Mouse (Mus musculus) stomach, embryonic 16.5 days (tissue): ENCODE measurements around the gene Vwa3b. TPM values are rescaled to one million over a fixed set of nuclear protein-coding genes. Genes with fewer than 3 reads are reported as not detected.
A peak's percentile ranks its signal among the peaks of the same experiment; 100 is the strongest.

Experiments
- ATAC-seq: fragments of 200-750 bp; cut with Nextera tagmentation; 2 replicates; pipeline ENCODE4 v1.8.0; 2017; ENCODE audit warnings: moderate number of reproducible peaks, moderate TSS enrichment; ENCODE audit not compliant: insufficient read depth, low FRiP score
- H3K27ac ChIP-seq: fragments of 300-500 bp; sonication (generic); 2 replicates; pipeline ENCODE4 v1.5.1; 2014; ENCODE audit warnings: low read length
- H3K27me3 ChIP-seq: fragments of 300-500 bp; sonication (generic); 2 replicates; pipeline ENCODE4 v1.6.1; 2014; ENCODE audit warnings: low read length, control low read depth, mixed read lengths; ENCODE audit not compliant: control insufficient read depth, insufficient read depth
- H3K36me3 ChIP-seq: fragments of 300-500 bp; sonication (generic); 2 replicates; pipeline ENCODE4 v1.6.1; 2014; ENCODE audit warnings: low read length; ENCODE audit not compliant: control insufficient read depth, insufficient read depth
- H3K4me1 ChIP-seq: fragments of 300-500 bp; sonication (generic); 2 replicates; pipeline ENCODE4 v1.6.1; 2014; ENCODE audit warnings: low read length, control low read depth, mixed read lengths; ENCODE audit not compliant: control insufficient read depth, insufficient read depth
- H3K4me2 ChIP-seq: fragments of 300-500 bp; sonication (generic); 2 replicates; pipeline ENCODE4 v1.6.1; 2014; ENCODE audit warnings: low read depth, low read length, mixed read lengths
- H3K4me3 ChIP-seq: fragments of 300-500 bp; sonication (generic); replicated peaks from 2 replicates; pipeline ENCODE4 v1.5.1; 2014; ENCODE audit warnings: mild to moderate bottlenecking, low read length
- H3K9ac ChIP-seq: fragments of 300-500 bp; sonication (generic); 2 replicates; pipeline ENCODE4 v1.6.1; 2014; ENCODE audit warnings: low read length
- H3K9me3 ChIP-seq: fragments of 300-500 bp; sonication (generic); replicated peaks from 2 replicates; pipeline ENCODE4 v1.6.1; 2016; ENCODE audit warnings: low read length, control low read depth; ENCODE audit not compliant: control insufficient read depth
- WGBS: fragments of 180-500 bp; shearing (Covaris S2); extraction: QIAGEN DNeasy Blood & Tissue Kit; methylation state at CpG from one replicate; pipeline ENCODE4 v1.1.7; 2014; 5-methylcytosine and 5-hydroxymethylcytosine counted together
- polyA plus RNA-seq: library from polyadenylated mRNA; unstranded; fragments of >200 nt; fragmentation: Nextera tagmentation; extraction: Ambion mirVana; gene quantifications from 2 replicates; pipeline ENCODE4 v1.2.1, GENCODE M21; 2015

Vwa3b gene
- polyA plus RNA-seq, 1 experiment from 2014 or later = 0.37 TPM

DNA sequence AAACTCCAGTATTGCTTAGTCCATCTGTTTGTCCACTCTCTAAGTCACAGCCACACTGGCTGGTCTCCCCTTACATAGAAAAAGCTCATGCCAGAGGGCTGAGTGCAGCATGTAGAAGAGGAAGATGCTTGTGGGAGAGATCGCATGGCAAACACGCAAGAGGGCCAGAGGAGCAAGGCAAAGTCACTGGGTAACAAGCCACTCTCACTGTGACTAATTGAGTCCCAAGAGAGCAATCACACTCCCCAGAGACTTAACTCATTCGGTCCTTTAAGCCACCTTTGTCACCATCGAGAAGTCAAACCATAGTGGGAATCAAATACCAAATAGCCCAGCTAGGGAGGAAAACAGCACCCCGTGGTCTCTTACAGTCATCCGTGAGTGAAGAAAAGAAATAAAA, 38.2 kb upstream of the Vwa3b start:
- 88% methylated on average over 6 of the region's 6 CpGs for WGBS
- peaks cover 3% of the 10 kb centered on the region; the same call in 1 of the 2 replicates for H3K4me1 ChIP-seq
- ATAC-seq = no peak
- H3K27me3 ChIP-seq = no peaks in the 10 kb centered on the region
- no peak overlapping the region for H3K4me2 ChIP-seq
- no peak overlapping the region for H3K9ac ChIP-seq
- H3K27ac ChIP-seq = no peak overlapping the region
- no peak overlapping the region for H3K4me3 ChIP-seq
- no peaks in the 10 kb centered on the region for H3K9me3 ChIP-seq
- no peaks in the 10 kb centered on the region for H3K36me3 ChIP-seq

DNA sequence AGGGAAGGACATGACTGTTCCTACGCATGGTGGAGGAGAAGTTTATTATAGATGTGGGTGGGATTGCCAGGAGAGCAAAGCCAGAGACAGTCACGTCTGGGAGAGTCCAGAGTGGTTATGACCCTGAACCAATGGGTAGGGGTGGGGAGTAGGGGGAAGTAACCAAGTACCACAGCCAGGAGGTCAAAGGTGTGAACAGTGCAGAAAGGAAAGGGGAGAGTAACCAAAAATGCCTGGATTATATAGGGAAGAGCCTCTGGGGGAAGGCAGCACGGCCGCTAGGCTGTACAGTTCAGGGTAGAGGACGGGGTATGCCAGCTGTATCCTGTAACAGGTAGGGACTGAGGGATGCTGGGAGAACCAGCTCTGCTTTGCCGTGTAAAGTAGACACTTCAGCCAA, 37.8 kb upstream of the Vwa3b start:
- ATAC-seq = no peak
- Histone ChIP-seq H3K9ac (no peak overlapping the region), H3K9me3 (no peaks in the 10 kb centered on the region), H3K4me1 (peaks cover 3% of the 10 kb centered on the region; the same call in 1 of the 2 replicates), H3K36me3 (no peaks in the 10 kb centered on the region), H3K4me3 (no peak overlapping the region), H3K27ac (no peak overlapping the region), H3K27me3 (no peaks in the 10 kb centered on the region), H3K4me2 (no peak overlapping the region)
- WGBS = 63% methylated on average over 6 of the region's 6 CpGs

DNA sequence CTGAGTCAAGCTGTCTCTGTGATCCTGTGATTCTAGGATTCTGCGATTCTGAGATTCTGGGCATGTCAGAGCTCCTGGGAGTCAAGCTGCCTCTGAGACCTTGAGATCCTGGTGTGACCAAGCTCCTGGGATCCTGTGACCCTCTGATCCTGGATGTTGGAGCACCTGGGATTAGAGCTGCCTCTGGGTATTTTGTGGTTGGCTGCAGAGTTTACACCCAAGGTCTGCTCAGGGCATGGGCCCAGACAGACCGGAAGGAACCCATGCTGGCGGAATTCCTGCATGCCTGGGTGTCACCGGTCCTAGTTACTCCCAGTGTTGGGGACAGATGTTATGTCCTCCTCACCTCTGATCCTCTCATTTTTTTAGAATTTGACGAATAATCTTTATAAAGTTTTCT, 32.1 kb upstream of the Vwa3b start:
- no peaks in the 10 kb centered on the region for H3K9me3 ChIP-seq
- no peak overlapping the region for H3K4me2 ChIP-seq
- H3K27ac ChIP-seq = no peak overlapping the region
- H3K9ac ChIP-seq = no peak overlapping the region
- no peaks in the 10 kb centered on the region for H3K36me3 ChIP-seq
- WGBS = 90% methylated on average over 5 of the region's 5 CpGs
- ATAC-seq = no peak
- H3K4me3 ChIP-seq = no peak overlapping the region
- peaks cover 10% of the 10 kb centered on the region for H3K4me1 ChIP-seq
- no peaks in the 10 kb centered on the region for H3K27me3 ChIP-seq

DNA sequence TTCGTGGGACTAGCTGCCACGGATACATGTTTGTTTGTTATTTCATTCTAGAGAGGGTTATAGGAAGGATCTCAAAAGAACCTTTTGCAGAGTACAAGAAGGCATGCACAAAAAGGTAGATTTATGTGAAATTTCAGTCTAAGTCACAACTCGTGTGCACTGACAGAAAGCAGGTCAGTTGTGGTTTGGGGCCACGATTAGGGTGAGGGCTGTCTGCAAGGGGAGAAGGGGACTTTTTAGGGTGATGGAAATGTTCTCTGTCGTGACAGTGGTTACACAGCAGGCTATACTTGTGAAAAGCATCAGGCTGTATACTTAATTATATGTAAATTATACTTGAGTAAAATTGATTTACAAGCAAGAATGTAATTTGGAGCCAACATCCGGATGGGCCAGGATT, 30.6 kb upstream of the Vwa3b start:
- no peak overlapping the region for H3K9ac ChIP-seq
- ATAC-seq = no peak

DNA sequence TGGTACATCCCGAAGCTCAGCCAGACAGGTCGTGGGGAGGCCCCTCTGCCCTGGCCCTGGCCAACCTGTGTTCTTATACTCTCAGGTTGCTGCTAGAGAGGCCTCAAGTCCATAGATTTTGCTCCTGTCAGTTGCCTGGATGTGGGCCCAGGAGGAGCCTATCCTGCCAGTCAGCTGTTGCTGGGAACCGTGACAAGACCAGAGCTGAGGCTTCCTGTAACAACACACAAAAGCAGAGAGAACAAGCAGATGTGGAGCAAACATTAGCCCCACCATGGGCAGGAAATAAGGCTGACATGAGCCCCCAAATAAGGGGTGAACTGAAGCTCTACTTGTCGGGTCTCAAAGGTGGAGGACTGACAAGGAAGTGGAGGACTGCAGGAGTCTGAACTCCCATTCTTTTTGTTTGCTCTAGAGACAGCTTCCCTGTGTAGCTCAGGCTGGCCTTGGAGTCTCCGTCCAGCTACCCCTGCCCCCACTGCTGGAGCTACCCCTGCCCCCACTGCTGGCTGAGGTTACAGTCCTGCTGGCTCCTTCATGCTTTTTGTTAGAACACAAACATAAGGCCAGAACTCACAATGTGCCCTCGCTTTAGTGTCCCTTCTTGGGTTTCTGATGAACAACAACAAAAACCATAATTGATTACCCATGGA, 29.7 kb upstream of the Vwa3b start:
- WGBS = 36% methylated on average over 6 of the region's 6 CpGs
- H3K36me3 ChIP-seq = no peaks in the 10 kb centered on the region
- no peak overlapping the region for H3K4me2 ChIP-seq
- no peaks in the 10 kb centered on the region for H3K27me3 ChIP-seq
- 0 out of 2 replicates have a peak overlapping the region, but pooled peaks have one; percentile 7 for H3K9ac ChIP-seq
- peak overlapping the region; percentile 80 for H3K27ac ChIP-seq
- H3K4me1 ChIP-seq = peaks cover 10% of the 10 kb centered on the region
- no peaks in the 10 kb centered on the region for H3K9me3 ChIP-seq
- ATAC-seq = peak; percentile 73
- no peak overlapping the region for H3K4me3 ChIP-seq

More for the DNA sequence above, 30.6 kb upstream of the Vwa3b start:
- Histone ChIP-seq H3K4me2 (no peak overlapping the region), H3K36me3 (no peaks in the 10 kb centered on the region), H3K4me3 (no peak overlapping the region), H3K9me3 (no peaks in the 10 kb centered on the region), H3K4me1 (peaks cover 10% of the 10 kb centered on the region), H3K27ac (peak overlapping the region; percentile 70), H3K27me3 (no peaks in the 10 kb centered on the region)
- WGBS = 50% methylated on average over 6 of the region's 6 CpGs

DNA sequence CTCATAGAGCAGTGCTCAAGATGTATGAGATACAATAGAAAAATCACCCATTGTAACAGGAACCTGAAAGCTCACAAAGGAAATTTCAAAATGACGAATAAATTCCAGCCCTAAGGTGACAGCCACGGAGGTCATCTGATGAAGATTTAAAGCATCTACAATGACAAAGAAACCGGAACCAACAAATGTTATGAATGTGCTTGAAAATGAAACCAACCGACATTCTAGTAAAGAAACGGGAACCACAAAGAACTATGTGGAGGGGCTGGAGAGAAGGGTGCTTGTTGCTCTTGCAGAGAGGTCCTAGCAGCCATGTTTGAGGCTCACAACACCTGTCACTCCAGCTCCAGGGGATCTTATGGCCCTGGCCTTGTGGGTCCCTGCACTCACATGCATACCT, 26.1 kb upstream of the Vwa3b start:
- no peak overlapping the region for H3K4me3 ChIP-seq
- no peak for ATAC-seq
- WGBS = 76% methylated on average over 5 of the region's 5 CpGs
- no peak overlapping the region for H3K4me2 ChIP-seq
- peaks cover 14% of the 10 kb centered on the region for H3K4me1 ChIP-seq
- H3K9ac ChIP-seq = no peak overlapping the region
- H3K36me3 ChIP-seq = no peaks in the 10 kb centered on the region
- no peaks in the 10 kb centered on the region for H3K27me3 ChIP-seq
- no peaks in the 10 kb centered on the region for H3K9me3 ChIP-seq
- H3K27ac ChIP-seq = no peak overlapping the region

DNA sequence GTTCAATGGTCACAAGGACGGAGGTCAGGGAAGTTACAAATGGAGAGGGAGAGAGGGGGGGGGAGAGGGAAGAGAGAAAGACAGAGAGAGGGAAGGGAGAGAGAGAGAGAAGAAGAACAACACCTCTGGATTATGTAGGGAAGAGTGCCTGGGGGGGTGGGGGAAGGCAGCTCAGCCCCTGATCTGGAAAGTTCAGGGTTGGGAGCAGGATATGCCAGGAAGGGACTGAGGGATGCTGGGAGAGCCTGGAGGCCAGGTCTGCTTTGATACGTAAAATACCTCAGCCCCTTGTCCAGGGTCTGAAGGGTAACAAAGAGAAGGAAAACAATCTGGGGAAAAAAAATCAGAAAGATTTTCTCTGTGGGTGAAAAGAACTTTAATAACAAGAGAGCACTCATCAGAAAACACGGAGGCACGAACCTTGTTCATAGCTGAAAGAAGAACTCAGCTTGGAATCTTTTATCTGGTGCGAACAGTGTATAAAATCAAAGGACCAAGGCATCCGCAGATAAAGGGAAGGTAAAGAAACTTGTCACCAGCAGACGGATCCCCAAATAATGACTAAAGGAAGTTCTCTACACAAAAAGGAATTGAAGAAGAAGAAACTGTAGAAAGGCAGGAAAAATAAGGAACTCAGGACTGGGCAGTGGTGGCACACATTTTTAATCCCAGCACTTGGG, 24.6 kb upstream of the Vwa3b start:
- Histone ChIP-seq H3K4me3 (no peak overlapping the region), H3K36me3 (no peaks in the 10 kb centered on the region), H3K27ac (no peak overlapping the region), H3K4me2 (no peak overlapping the region), H3K9ac (no peak overlapping the region), H3K9me3 (no peaks in the 10 kb centered on the region), H3K4me1 (peaks cover 6% of the 10 kb centered on the region), H3K27me3 (no peaks in the 10 kb centered on the region)
- WGBS = 43% methylated on average over 7 of the region's 7 CpGs
- no peak for ATAC-seq

DNA sequence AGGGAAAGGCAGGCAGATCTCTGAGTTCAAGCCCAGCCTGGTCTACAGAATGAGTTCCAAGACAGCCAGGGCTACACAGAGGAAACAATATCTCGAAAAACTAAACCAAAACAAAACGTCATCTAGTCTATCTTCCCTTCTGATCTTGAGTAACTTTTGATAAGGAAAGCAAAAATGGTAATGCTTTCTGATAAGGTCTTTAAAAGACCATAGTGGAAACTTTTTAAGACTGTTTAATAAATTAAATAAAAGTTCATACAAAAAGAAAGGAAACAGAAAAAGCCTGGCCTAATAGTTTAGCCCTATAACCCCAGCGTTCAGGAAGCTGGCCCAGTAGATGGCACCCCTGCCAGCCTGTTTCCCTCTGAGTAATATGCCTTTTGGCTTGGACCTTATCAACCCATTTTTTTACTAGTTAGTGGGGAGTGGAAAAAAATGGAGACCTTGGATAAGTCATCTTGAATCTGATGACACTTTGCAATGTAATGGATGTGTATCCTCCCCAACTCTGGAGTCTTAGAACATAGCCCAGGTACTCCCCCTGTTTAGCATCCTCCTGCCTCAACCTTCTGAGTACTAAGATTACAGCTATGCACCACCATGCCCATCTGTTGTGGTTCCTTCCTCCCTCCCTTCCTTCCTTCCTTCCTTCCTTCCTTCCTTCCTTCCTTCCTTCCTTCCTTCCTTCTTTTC, 23.9 kb upstream of the Vwa3b start:
- Histone ChIP-seq H3K4me3 (no peak overlapping the region), H3K4me1 (peaks cover 3% of the 10 kb centered on the region; the same call in 1 of the 2 replicates), H3K36me3 (no peaks in the 10 kb centered on the region), H3K27me3 (no peaks in the 10 kb centered on the region), H3K4me2 (no peak overlapping the region), H3K9me3 (no peaks in the 10 kb centered on the region), H3K27ac (no peak overlapping the region), H3K9ac (no peak overlapping the region)
- ATAC-seq = no peak
- WGBS = 55% methylated on average over 3 of the region's 3 CpGs

DNA sequence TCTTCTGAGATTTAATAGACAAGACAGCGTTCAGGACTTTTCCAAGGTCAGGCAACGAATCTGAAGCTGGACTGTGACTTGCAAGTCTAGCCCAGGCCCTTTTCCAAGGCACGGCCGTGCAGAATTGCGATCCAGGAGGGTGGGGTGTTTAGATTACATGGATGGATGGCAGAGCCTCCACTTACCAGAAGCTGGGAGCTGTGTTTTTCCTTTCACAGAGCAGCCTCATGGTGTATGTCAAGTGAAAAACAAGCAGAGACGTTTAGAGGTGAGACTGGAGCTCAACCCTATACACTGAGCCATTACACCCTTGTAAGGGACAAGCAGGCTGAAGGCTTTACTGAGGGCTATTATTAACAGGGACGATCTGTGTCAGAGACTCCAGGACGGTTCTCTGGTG, 21.9 kb upstream of the Vwa3b start:
- Histone ChIP-seq H3K36me3 (no peaks in the 10 kb centered on the region), H3K4me1 (peaks cover 3% of the 10 kb centered on the region; the same call in 1 of the 2 replicates), H3K9ac (no peak overlapping the region), H3K27ac (no peak overlapping the region; the same call in 1 of the 2 replicates), H3K4me3 (no peak overlapping the region), H3K9me3 (no peaks in the 10 kb centered on the region), H3K27me3 (no peaks in the 10 kb centered on the region), H3K4me2 (no peak overlapping the region)
- peak; percentile 66; the same call in 1 of the 2 replicates for ATAC-seq
- WGBS = 42% methylated on average over 8 of the region's 8 CpGs
